Mouse (Mus musculus) embryonic facial prominence, embryonic 12.5 days (tissue): ENCODE results near the gene Ncapg2. TPM values are rescaled to one million over a fixed set of nuclear protein-coding genes. Genes with fewer than 3 reads are reported as not detected.

ENCODE experiments used
- ATAC-seq: fragments of 200-750 bp; cut with Nextera tagmentation; 2 replicates; pipeline ENCODE4 v1.8.0; 2017; ENCODE audit not compliant: insufficient number of reproducible peaks, insufficient read depth, low FRiP score, low TSS enrichment
- H3K27ac ChIP-seq: fragments of 300-500 bp; sonication (generic); 2 replicates; pipeline ENCODE4 v1.5.1; 2016; ENCODE audit warnings: mild to moderate bottlenecking
- H3K27me3 ChIP-seq: fragments of 300-500 bp; sonication (generic); 2 replicates; pipeline ENCODE4 v1.6.1; 2016; ENCODE audit warnings: mild to moderate bottlenecking, moderate library complexity
- H3K36me3 ChIP-seq: fragments of 300-500 bp; sonication (generic); 2 replicates; pipeline ENCODE4 v1.6.1; 2016; ENCODE audit warnings: mild to moderate bottlenecking
- H3K4me1 ChIP-seq: fragments of 300-500 bp; sonication (generic); 2 replicates; pipeline ENCODE4 v1.6.1; 2016
- H3K4me2 ChIP-seq: fragments of 300-500 bp; sonication (generic); replicated peaks from 2 replicates; pipeline ENCODE4 v1.6.1; 2016; ENCODE audit warnings: mild to moderate bottlenecking, moderate library complexity
- H3K4me3 ChIP-seq: fragments of 300-500 bp; sonication (generic); 2 replicates; pipeline ENCODE4 v1.5.1; 2016; ENCODE audit warnings: mild to moderate bottlenecking
- H3K9ac ChIP-seq: fragments of 300-500 bp; sonication (generic); 2 replicates; pipeline ENCODE4 v1.6.1; 2016; ENCODE audit warnings: mild to moderate bottlenecking, moderate library complexity
- H3K9me3 ChIP-seq: fragments of 300-500 bp; sonication (generic); 2 replicates; pipeline ENCODE4 v1.6.1; 2016; ENCODE audit warnings: mild to moderate bottlenecking, moderate library complexity
- WGBS: fragments of 180-500 bp; shearing (Covaris S2); methylation state at CpG from one replicate; pipeline ENCODE4 v1.1.7; 2016; 5-methylcytosine and 5-hydroxymethylcytosine counted together
- polyA plus RNA-seq: library from polyadenylated mRNA; unstranded; fragments of >200 nt; fragmentation: Nextera tagmentation; extraction: Ambion mirVana; gene quantifications from 2 replicates; pipeline ENCODE4 v1.2.1, GENCODE M21; 2016

The Ncapg2 gene
- polyA plus RNA-seq, 1 experiment from 2014 or later = 49.1 TPM

GRCm38 (mm10) chr12:116485591-116486403 lies 80.6 kb downstream of the Ncapg2 start, which contains the start of gene Ptprn2:
Gene Ptprn2 (plus strand): TSS chr12:116485720.
- H3K36me3 ChIP-seq = no peaks in the 10 kb centered on the region
- peak within 1 kb of the TSS; percentile 100 for H3K4me2 ChIP-seq
- whole genome bisulfite sequencing = 1% methylated on average over 77 of the region's 86 CpGs
- peak within 1 kb of the TSS; percentile 27; the same call in 1 of the 2 replicates for H3K9ac ChIP-seq
- H3K9me3 ChIP-seq = no peaks in the 10 kb centered on the region
- H3K4me3 ChIP-seq = peak within 1 kb of the TSS; percentile 53
- H3K4me1 ChIP-seq = peaks cover 7% of the 10 kb centered on the region; the same call in 1 of the 2 replicates
- no peak within 1 kb of the TSS for H3K27ac ChIP-seq
- H3K27me3 ChIP-seq = peaks cover 15% of the 10 kb centered on the region
- ATAC-seq = peak; percentile 90

- H3K9ac ChIP-seq = no peak overlapping the region
- H3K27me3 ChIP-seq = peaks cover 15% of the 10 kb centered on the region
- peaks cover 7% of the 10 kb centered on the region; the same call in 1 of the 2 replicates for H3K4me1 ChIP-seq
- ATAC-seq = no peak
- 5% methylated on average over 10 of the region's 10 CpGs for WGBS
- no peaks in the 10 kb centered on the region for H3K9me3 ChIP-seq
- H3K27ac ChIP-seq = no peak overlapping the region
- H3K4me2 ChIP-seq = peak overlapping the region; percentile 100
- no peaks in the 10 kb centered on the region for H3K36me3 ChIP-seq
- H3K4me3 ChIP-seq = peak overlapping the region; percentile 53
These were observed 81.2 kb downstream of the Ncapg2 start for GRCm38 (mm10) chr12:116486404-116486730.

GRCm38 (mm10) chr12:116488836-116489235 lies 83.6 kb downstream of the Ncapg2 start:
- Histone ChIP-seq H3K27ac (no peak overlapping the region), H3K4me2 (no peak overlapping the region), H3K36me3 (no peaks in the 10 kb centered on the region), H3K9me3 (no peaks in the 10 kb centered on the region), H3K9ac (no peak overlapping the region), H3K27me3 (peaks cover 15% of the 10 kb centered on the region), H3K4me3 (no peak overlapping the region), H3K4me1 (peaks cover 7% of the 10 kb centered on the region; the same call in 1 of the 2 replicates)
- no peak for ATAC-seq
- 69% methylated on average over 8 of the region's 8 CpGs for WGBS

GRCm38 (mm10) chr12:116490575-116491356 lies 85.6 kb downstream of the Ncapg2 start:
- Histone ChIP-seq H3K27ac (no peak overlapping the region), H3K4me3 (no peak overlapping the region), H3K27me3 (peaks cover 14% of the 10 kb centered on the region), H3K4me1 (peaks cover 7% of the 10 kb centered on the region; the same call in 1 of the 2 replicates), H3K4me2 (no peak overlapping the region), H3K9me3 (no peaks in the 10 kb centered on the region), H3K36me3 (no peaks in the 10 kb centered on the region), H3K9ac (no peak overlapping the region)
- WGBS = 86% methylated on average over 5 of the region's 5 CpGs
- no peak for ATAC-seq

GRCm38 (mm10) chr12:116498666-116499065 lies 93.5 kb downstream of the Ncapg2 start:
- no peak overlapping the region for H3K27ac ChIP-seq
- no peak overlapping the region for H3K4me2 ChIP-seq
- no peaks in the 10 kb centered on the region for H3K9me3 ChIP-seq
- no peaks in the 10 kb centered on the region for H3K36me3 ChIP-seq
- no peaks in the 10 kb centered on the region for H3K27me3 ChIP-seq
- H3K9ac ChIP-seq = no peak overlapping the region
- no peaks in the 10 kb centered on the region for H3K4me1 ChIP-seq
- H3K4me3 ChIP-seq = no peak overlapping the region
- no peak for ATAC-seq

GRCm38 (mm10) chr12:116500652-116501051 lies 95.5 kb downstream of the Ncapg2 start:
- Histone ChIP-seq H3K4me3 (no peak overlapping the region), H3K9me3 (no peaks in the 10 kb centered on the region), H3K27me3 (no peaks in the 10 kb centered on the region), H3K4me1 (no peaks in the 10 kb centered on the region), H3K9ac (no peak overlapping the region), H3K27ac (no peak overlapping the region), H3K4me2 (no peak overlapping the region), H3K36me3 (no peaks in the 10 kb centered on the region)
- ATAC-seq = no peak
- 88% methylated on average over 11 of the region's 11 CpGs for WGBS

- H3K27me3 ChIP-seq = no peaks in the 10 kb centered on the region
- H3K4me2 ChIP-seq = no peak overlapping the region
- H3K4me1 ChIP-seq = no peaks in the 10 kb centered on the region
- ATAC-seq = no peak
- H3K4me3 ChIP-seq = no peak overlapping the region
- 72% methylated on average over 1 of the region's 1 CpGs for WGBS
- no peak overlapping the region for H3K9ac ChIP-seq
- H3K27ac ChIP-seq = no peak overlapping the region
- no peaks in the 10 kb centered on the region for H3K36me3 ChIP-seq
- no peaks in the 10 kb centered on the region for H3K9me3 ChIP-seq
These were observed 107.3 kb downstream of the Ncapg2 start for GRCm38 (mm10) chr12:116512482-116512881.

Other genes with a start within 250 kb of the Ncapg2 start
- gene Wdr60, start 142.4 kb upstream of the Ncapg2 start, polyA plus RNA-seq = 27.3 and 30.5 TPM in 2 replicates
- gene Gm11027, start 130.0 kb upstream of the Ncapg2 start, polyA plus RNA-seq = not detected in 2 replicates
- 21.3 and 22.3 TPM in 2 replicates for gene Esyt2, start 124.2 kb upstream of the Ncapg2 start, polyA plus RNA-seq
- gene Ptprn2, start 80.3 kb downstream of the Ncapg2 start, polyA plus RNA-seq = 0.66 and 0.90 TPM in 2 replicates